Mouse (Mus musculus) forebrain, embryonic 15.5 days (tissue): ENCODE data around the gene Zbtb25. TPM values are rescaled to one million over a fixed set of nuclear protein-coding genes. Genes with fewer than 3 reads are reported as not detected.

ENCODE experiments used
- ATAC-seq: fragments of 200-750 bp; cut with Nextera tagmentation; replicated peaks from 2 replicates; pipeline ENCODE4 v1.8.0; 2017; ENCODE audit warnings: mild to moderate bottlenecking, moderate TSS enrichment, moderate library complexity
- H3K27ac ChIP-seq: fragments of 300-500 bp; sonication (generic); replicated peaks from 2 replicates; pipeline ENCODE4 v1.5.1; 2015; ENCODE audit warnings: mild to moderate bottlenecking, inconsistent platforms
- H3K27me3 ChIP-seq: fragments of 300-500 bp; sonication (generic); 2 replicates; pipeline ENCODE4 v1.6.1; 2015; ENCODE audit warnings: inconsistent platforms
- H3K36me3 ChIP-seq: fragments of 300-500 bp; sonication (generic); 2 replicates; pipeline ENCODE4 v1.6.1; 2015; ENCODE audit warnings: mild to moderate bottlenecking, inconsistent platforms
- H3K4me1 ChIP-seq: fragments of 300-500 bp; sonication (generic); 2 replicates; pipeline ENCODE4 v1.6.1; 2015; ENCODE audit warnings: inconsistent platforms
- H3K4me2 ChIP-seq: fragments of 300-500 bp; sonication (generic); replicated peaks from 2 replicates; pipeline ENCODE4 v1.6.1; 2015; ENCODE audit warnings: mild to moderate bottlenecking, inconsistent platforms
- H3K4me3 ChIP-seq: fragments of 300-500 bp; sonication (generic); 2 replicates; pipeline ENCODE4 v1.5.1; 2015; ENCODE audit warnings: mild to moderate bottlenecking, inconsistent platforms
- H3K9ac ChIP-seq: fragments of 300-500 bp; sonication (generic); replicated peaks from 2 replicates; pipeline ENCODE4 v1.6.1; 2015; ENCODE audit warnings: mild to moderate bottlenecking, inconsistent platforms
- H3K9me3 ChIP-seq: fragments of 300-500 bp; sonication (generic); 2 replicates; pipeline ENCODE4 v1.6.1; 2016; ENCODE audit warnings: inconsistent platforms
- WGBS: fragments of 180-500 bp; shearing (Covaris S2); methylation state at CpG from one replicate; pipeline ENCODE4 v1.1.7; 2015; ENCODE audit warnings: mixed read lengths; 5-methylcytosine and 5-hydroxymethylcytosine counted together
- polyA plus RNA-seq: library from polyadenylated mRNA; unstranded; fragments of >200 nt; fragmentation: Nextera tagmentation; extraction: Ambion mirVana; gene quantifications from 2 replicates; pipeline ENCODE4 v1.2.1, GENCODE M21; 2015

The Zbtb25 gene
- polyA plus RNA-seq, 1 experiment from 2014 or later, result 16.2 TPM

DNA sequence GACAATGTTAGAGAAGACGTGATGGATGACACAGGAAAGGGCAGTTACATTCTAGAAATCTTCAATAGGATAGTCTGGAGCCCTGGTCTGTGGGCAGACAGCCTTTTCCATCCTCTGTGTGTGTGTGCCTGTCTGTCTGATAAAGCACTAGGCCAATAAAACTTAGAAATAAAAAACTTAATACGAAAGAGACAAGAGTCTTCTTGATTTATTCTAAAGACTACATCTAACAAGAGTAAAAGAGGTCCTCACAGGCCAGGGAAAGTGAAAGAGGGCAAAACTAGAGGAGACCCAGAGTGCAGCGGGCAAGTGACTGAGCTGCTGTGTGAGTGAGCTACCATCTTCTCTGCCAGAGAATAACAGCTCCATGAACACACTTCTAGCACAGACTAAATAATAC lies 3.1 kb downstream of the Zbtb25 start:
- Histone ChIP-seq H3K4me1 (peaks cover 23% of the 10 kb centered on the region), H3K36me3 (no peaks in the 10 kb centered on the region), H3K4me2 (no peak overlapping the region), H3K9me3 (no peaks in the 10 kb centered on the region), H3K27ac (no peak overlapping the region), H3K4me3 (no peak overlapping the region), H3K27me3 (no peaks in the 10 kb centered on the region), H3K9ac (no peak overlapping the region)
- ATAC-seq, result no peak
- 87% methylated on average over 3 of the region's 3 CpGs for WGBS

DNA sequence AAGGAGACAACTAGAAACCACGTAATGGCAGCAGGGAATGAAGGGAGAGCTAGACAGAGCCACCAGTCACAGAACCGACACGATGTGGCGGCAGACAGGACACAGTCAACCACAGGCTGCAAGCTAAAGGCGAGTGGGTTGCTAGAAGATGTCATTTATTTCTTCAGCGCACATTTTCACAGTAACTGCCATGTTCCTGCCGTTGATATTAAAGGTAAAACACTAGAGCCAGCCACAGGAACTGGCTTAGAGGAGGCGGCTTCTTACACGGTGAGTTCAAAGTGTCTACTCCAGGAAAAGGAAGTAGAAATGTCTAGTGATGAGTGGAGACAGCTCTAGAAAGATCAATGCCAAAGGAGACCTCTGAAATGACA lies 7.1 kb downstream of the Zbtb25 start:
- WGBS, result 89% methylated on average over 9 of the region's 9 CpGs

DNA sequence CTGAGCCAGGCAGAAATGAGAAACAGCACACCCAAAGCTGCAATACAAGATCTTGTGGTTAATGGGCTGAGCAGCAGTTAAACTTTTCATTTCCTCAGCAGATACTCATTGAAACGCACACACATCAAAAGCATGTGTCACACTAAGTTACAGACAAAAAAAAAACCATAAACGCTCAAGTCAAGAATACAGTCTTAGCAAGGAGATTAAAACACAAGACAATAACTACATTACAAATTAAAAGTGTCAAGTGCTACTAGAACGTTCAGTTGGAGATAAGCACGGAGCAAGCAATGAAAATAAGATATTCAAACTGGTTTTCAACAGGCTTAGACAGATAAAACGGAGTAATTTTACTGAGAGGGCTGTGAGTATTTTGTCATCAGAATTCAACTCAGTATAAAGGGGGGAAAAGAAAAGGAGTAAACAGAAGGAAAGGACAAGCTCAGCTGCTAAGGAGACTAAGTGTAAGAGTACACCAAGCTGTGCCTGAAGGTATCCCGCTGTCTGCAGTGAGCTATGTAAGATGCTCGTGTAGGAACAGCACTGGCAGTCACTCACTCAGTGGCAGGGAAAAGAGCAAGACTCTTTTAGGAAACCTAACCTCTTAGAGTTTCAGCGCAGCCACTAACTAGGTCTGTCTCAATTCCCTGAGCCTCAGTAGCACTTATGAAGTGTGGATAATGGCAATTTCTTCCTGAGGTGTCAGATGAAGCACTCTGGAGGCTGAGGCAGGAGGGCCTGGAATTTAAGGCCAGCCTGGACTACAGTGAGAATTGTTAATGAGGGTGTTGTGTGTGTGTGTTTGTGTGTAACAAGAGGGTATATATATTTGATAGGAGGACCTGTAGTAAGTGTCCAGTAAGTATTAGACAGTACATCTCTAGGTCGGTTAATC lies 7.7 kb downstream of the Zbtb25 start:
- Histone ChIP-seq H3K9me3 (no peaks in the 10 kb centered on the region), H3K36me3 (no peaks in the 10 kb centered on the region), H3K4me3 (no peak overlapping the region), H3K27me3 (no peaks in the 10 kb centered on the region), H3K9ac (no peak overlapping the region), H3K4me1 (peaks cover under 1% of the 10 kb centered on the region; the same call in 1 of the 2 replicates), H3K27ac (no peak overlapping the region), H3K4me2 (no peak overlapping the region)
- ATAC-seq, result no peak
- WGBS, result 65% methylated on average over 9 of the region's 9 CpGs

More for the DNA sequence above, 7.1 kb downstream of the Zbtb25 start:
- Histone ChIP-seq H3K27me3 (no peaks in the 10 kb centered on the region), H3K4me1 (peaks cover 7% of the 10 kb centered on the region), H3K4me3 (no peak overlapping the region), H3K27ac (no peak overlapping the region), H3K9me3 (no peaks in the 10 kb centered on the region), H3K4me2 (no peak overlapping the region), H3K9ac (no peak overlapping the region), H3K36me3 (no peaks in the 10 kb centered on the region)
- ATAC-seq, result no peak

DNA sequence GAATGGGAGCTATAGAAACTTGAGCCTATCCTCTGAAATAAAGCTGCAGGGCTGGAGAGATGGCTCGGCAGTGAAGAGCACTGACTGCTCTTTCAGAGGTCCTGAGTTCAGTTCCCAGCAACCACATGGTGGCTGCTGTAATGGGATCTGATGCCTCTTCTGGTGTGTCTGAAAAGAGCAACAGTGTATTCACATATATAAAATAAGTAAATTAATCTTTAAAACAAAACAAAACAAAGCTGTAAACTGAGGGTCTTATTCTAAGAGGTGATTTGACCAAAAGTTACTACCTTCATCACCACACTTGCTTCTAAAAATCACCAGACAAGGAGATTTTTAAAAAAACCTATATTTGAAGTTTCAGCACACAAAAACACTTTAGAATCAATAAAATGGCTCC lies 8.5 kb downstream of the Zbtb25 start:
- Histone ChIP-seq H3K4me3 (no peak overlapping the region), H3K27ac (no peak overlapping the region), H3K36me3 (no peaks in the 10 kb centered on the region), H3K27me3 (no peaks in the 10 kb centered on the region), H3K9ac (no peak overlapping the region), H3K4me2 (no peak overlapping the region), H3K4me1 (no peaks in the 10 kb centered on the region), H3K9me3 (no peaks in the 10 kb centered on the region)
- no peak for ATAC-seq
- 23% methylated on average over 1 of the region's 1 CpGs for WGBS

DNA sequence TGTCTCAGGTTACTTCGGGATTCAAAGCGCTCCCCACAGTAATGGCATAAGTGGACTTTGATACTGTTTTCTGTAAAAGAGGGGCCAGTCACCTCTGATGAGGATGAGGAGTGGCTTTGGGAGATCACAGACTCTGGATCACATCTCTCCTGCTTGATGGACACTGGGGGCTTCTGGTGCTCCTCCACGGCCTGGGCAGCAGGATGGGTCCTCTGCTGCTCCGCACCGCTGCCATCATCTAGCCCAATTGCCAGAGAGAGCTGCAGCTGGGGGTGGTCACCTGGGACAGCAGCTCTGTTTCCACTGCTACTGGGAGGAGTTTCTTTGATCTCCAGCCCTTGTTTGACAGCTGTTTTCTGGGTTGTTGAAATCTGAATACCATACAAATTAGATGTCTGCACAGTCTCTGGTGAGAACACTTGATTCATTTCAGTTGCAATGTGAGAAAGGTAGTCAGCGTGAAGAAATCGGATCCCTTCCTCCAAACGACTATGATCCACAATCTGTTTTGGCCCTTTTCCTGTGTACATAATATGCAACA lies 19.7 kb downstream of the Zbtb25 start:
- no peak overlapping the region for H3K9ac ChIP-seq
- H3K9me3 ChIP-seq, result no peaks in the 10 kb centered on the region
- no peaks in the 10 kb centered on the region for H3K4me1 ChIP-seq
- H3K27me3 ChIP-seq, result no peaks in the 10 kb centered on the region
- no peak overlapping the region for H3K27ac ChIP-seq
- H3K36me3 ChIP-seq, result peaks cover 32% of the 10 kb centered on the region
- no peak overlapping the region for H3K4me2 ChIP-seq
- 78% methylated on average over 8 of the region's 8 CpGs for WGBS
- no peak for ATAC-seq
- no peak overlapping the region for H3K4me3 ChIP-seq

DNA sequence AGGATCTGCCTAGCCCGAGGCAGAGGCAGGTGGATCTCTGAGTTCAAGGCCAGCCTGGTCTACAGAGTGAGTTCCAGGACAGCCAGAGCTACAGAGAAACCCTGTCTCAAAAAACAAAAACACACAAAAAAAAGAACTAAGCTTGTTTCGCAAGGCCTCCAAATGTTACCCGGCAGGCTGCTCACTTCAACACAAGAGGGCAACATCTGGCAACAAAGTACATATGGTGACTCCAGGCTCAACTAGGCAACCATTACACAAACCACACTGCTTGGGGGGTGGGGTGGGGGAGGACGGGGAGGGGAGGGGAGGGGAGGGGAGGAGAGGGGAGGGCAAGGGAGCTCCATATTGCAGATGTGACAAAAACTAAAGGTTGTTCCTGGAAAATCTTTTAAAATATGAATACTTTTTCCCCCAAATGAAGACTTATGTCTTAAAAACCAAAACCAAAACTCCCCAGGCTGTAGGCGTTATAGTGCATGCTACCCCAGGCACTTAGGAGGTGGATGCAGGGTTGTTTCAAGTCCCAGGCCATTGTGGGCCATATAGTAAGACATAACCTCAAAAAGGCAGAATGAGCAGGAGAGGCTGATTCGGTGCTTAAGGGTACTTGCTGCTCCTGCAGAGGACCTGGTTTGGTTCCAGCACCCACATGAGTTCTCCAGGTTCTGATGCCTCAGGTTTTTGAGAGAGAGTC lies 23.5 kb downstream of the Zbtb25 start:
- no peaks in the 10 kb centered on the region for H3K4me1 ChIP-seq
- no peaks in the 10 kb centered on the region for H3K9me3 ChIP-seq
- H3K36me3 ChIP-seq, result peaks cover 18% of the 10 kb centered on the region
- no peak overlapping the region for H3K9ac ChIP-seq
- H3K4me3 ChIP-seq, result no peak overlapping the region
- no peak overlapping the region for H3K27ac ChIP-seq
- 88% methylated on average over 5 of the region's 6 CpGs for WGBS
- H3K4me2 ChIP-seq, result no peak overlapping the region
- no peak for ATAC-seq
- no peaks in the 10 kb centered on the region for H3K27me3 ChIP-seq

DNA sequence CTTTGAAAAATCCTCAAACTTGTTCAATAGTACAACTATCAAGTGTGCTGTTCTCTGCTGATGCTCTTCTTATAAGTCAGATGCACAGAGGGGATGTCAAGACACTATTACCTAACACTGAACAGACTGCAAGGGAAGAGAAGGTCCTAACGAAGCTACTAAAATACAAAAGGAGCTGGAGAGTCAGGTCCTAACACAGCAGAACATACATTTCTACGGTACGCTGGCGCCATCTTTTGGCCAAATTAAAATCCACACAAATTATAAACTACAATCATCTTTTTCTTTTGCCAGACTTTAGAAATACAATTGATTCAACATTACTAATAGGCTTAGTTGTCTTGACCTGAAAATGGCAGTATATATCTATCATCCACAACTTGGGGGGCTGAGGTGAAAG lies 28.3 kb downstream of the Zbtb25 start:
- no peaks in the 10 kb centered on the region for H3K4me1 ChIP-seq
- 4% methylated on average over 4 of the region's 4 CpGs for WGBS
- H3K27me3 ChIP-seq, result no peaks in the 10 kb centered on the region
- peak; percentile 60; the same call in 1 of the 2 replicates for ATAC-seq
- H3K4me2 ChIP-seq, result no peak overlapping the region
- H3K36me3 ChIP-seq, result no peaks in the 10 kb centered on the region
- no peaks in the 10 kb centered on the region for H3K9me3 ChIP-seq
- H3K9ac ChIP-seq, result no peak overlapping the region
- H3K4me3 ChIP-seq, result no peak overlapping the region
- no peak overlapping the region for H3K27ac ChIP-seq

DNA sequence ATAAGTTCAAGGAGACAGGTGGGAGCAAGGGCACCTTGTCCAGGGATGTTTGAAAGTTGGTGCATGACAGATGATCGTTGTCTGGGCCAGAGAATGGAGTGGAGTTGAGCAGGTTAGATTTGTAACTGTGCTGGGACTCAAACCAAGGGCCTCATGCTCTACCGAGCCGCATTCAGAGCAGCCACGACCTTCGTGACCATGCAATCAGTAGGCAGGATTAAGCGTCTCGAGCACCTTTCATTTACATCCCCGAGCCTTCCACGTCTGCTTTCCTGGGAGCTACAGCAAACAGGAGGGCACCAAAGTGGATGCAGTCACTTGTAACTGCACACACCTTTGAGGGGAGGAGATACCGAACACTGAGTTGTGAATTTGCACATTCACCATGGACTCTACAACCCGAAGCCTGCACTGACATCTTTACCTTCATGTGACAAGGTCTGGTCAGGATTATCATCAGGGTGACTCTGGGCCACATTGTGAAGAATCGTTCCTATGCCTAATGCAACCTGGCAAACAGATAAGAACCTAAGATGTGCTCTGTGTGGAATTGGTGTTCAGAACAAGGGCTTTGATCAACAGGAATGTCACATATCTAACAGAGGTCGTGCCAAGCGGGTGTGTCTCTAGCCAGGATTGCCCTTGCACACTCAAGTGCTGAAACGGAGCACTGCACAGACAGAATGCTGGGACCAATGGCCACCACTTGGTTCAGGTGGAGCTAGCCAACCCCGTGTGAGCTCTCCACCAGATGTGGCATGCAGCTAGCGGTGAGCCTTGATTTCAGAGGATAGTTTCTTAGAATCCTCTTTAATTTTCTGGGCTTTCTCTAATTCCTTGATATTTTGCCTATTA lies 33.1 kb downstream of the Zbtb25 start:
- H3K9me3 ChIP-seq, result no peaks in the 10 kb centered on the region
- H3K9ac ChIP-seq, result no peak overlapping the region
- H3K4me3 ChIP-seq, result no peak overlapping the region
- ATAC-seq, result no peak
- H3K36me3 ChIP-seq, result no peaks in the 10 kb centered on the region
- H3K4me2 ChIP-seq, result no peak overlapping the region
- H3K27ac ChIP-seq, result no peak overlapping the region
- no peaks in the 10 kb centered on the region for H3K4me1 ChIP-seq
- no peaks in the 10 kb centered on the region for H3K27me3 ChIP-seq
- WGBS, result 82% methylated on average over 17 of the region's 17 CpGs

DNA sequence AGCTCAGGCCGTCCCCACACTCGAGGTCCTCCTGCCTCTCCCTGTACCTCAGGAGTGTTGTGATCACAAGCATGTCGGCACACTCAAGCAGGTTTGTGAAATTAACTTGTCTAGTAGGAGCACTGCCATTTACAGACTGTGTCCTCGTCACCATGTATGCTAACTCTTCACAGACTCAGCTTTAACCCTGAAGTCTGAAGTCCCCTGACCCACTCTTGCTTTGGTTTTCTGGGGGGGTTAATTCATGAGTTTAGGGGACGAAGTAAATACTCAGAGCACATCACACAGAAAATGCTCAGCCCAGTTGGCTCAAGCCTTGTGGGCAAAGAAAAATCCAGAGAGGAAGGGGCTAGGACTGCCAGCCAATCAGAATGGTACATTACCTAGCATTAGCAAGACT lies 33.8 kb downstream of the Zbtb25 start:
- 87% methylated on average over 5 of the region's 5 CpGs for WGBS

DNA sequence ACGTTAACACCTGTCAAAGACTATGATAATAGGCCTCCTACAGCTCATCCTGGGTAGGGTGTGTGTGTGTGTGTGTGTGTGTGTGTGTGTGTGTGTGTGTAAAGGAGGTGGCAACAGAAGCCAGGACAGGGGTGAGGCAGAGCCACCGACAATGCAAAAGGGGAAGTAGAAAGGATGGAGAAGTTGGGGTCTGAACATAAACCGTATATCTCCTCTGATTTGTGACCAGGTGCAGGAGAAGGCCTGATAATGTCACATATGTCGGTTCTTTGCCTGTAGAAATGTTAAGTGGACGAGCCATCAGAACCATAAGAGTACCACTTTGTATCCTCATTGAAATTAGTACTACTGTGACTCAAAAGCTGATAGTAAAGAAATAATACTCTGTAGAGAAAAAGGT lies 35.7 kb downstream of the Zbtb25 start:
- no peak overlapping the region for H3K27ac ChIP-seq
- 93% methylated on average over 5 of the region's 5 CpGs for WGBS
- no peak for ATAC-seq
- no peak overlapping the region for H3K9ac ChIP-seq
- no peaks in the 10 kb centered on the region for H3K4me1 ChIP-seq
- no peak overlapping the region for H3K4me3 ChIP-seq
- H3K4me2 ChIP-seq, result no peak overlapping the region
- no peaks in the 10 kb centered on the region for H3K36me3 ChIP-seq
- no peaks in the 10 kb centered on the region for H3K27me3 ChIP-seq
- no peaks in the 10 kb centered on the region for H3K9me3 ChIP-seq

More for the DNA sequence above, 33.8 kb downstream of the Zbtb25 start:
- H3K9me3 ChIP-seq, result no peaks in the 10 kb centered on the region
- no peak overlapping the region for H3K27ac ChIP-seq
- H3K4me2 ChIP-seq, result no peak overlapping the region
- no peak overlapping the region for H3K4me3 ChIP-seq
- no peak overlapping the region for H3K9ac ChIP-seq
- H3K27me3 ChIP-seq, result no peaks in the 10 kb centered on the region
- ATAC-seq, result no peak
- H3K4me1 ChIP-seq, result no peaks in the 10 kb centered on the region
- no peaks in the 10 kb centered on the region for H3K36me3 ChIP-seq

DNA sequence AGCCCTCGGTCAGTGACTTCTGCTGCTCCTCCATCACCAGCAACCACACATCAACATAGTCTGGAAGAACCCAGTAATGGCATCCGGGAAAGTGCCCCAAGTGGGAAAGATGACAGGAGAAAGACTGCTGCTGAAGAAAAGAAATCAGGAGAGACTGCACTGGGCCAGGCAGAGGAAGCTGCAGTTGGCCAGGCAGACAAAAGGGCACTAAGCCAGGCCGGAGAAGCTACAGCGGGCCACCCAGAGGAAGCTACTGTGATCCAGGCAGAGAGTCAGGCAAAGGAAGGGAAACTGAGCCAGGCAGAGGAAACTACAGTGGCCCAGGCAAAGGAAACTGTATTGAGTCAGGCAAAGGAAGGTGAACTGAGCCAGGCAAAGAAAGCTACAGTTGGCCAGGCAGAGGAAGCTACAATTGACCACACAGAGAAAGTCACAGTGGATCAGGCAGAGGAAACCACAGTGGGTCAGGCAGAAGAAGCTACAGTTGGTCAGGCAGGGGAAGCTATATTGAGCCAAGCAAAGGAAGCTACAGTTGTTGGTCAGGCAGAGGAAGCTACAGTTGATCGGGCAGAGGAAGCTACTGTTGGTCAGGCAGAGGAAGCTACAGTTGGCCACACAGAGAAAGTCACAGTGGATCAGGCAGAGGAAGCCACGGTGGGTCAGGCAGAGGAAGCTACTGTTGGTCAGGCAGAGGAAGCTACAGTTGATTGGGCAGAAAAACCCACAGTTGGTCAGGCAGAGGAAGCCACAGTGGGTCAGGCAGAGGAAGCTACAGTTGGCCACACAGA lies 40.6 kb downstream of the Zbtb25 start:
- H3K9ac ChIP-seq, result no peak overlapping the region
- no peaks in the 10 kb centered on the region for H3K27me3 ChIP-seq

More for the DNA sequence above, 40.6 kb downstream of the Zbtb25 start:
- Histone ChIP-seq H3K36me3 (no peaks in the 10 kb centered on the region), H3K4me3 (no peak overlapping the region), H3K4me2 (no peak overlapping the region), H3K4me1 (peaks cover 10% of the 10 kb centered on the region), H3K27ac (no peak overlapping the region), H3K9me3 (no peaks in the 10 kb centered on the region)
- WGBS, result 89% methylated on average over 6 of the region's 6 CpGs
- no peak for ATAC-seq
